Comparison of ENCODE assay signal across 18 mouse cellular contexts in the genomic region with DNA sequence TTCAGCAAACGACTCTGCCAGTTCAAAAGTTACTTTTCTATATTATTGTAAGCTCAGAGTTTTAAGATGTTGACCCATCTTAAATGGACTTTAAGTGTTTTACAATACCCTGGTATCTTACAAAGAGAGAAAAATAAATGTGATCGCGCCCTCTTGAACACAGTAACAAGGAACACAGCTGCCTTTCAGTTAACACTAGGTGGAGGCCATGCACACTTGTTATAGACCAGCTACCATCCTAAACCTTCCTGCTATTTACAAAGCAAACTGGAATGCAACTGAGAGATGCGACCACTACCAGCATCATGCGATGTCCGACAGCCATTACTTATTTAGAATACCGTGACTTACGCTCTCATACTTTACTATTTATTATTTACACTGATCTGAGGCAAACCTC. TPM values are rescaled to one million over a fixed set of nuclear protein-coding genes. Genes with fewer than 3 reads are reported as not detected.
DNase-seq lines count a peak whose midpoint lies in the region; ATAC-seq lines count a peak whose summit lies in the region.
"Had no signal": no experiment of that assay in that cellular context is flagged by ENCODE, and none has a peak within 500 bp of the region (broad histone marks: within the 10 kb centered on the region; RNA-seq: fewer than 3 reads in every experiment).

No protein-coding gene starts in this region.

- H3K4me1 ChIP-seq in liver, embryonic 11.5 days (replicated peaks; ENCODE audit: control insufficient read depth, insufficient read depth, low read length): peaks cover 4% of the 10 kb centered on the region; the same call in 1 of the 2 replicates
- peaks cover 28% of the 10 kb centered on the region for H3K4me1 ChIP-seq in liver, embryonic 15.5 days (replicated peaks)
- H3K4me1 ChIP-seq: forebrain, embryonic 15.5 days; hindbrain, embryonic 13.5 days had no signal

- 86% methylated on average over 8 of the region's 8 CpGs for WGBS in liver, embryonic 11.5 days
- WGBS in liver, embryonic 15.5 days (ENCODE audit: insufficient replicate concordance): 78% methylated on average over 8 of the region's 8 CpGs

- no peak overlapping the region for H3K9ac ChIP-seq in liver, embryonic 11.5 days (ENCODE audit: low read depth, low read length)
- no peak overlapping the region for H3K9ac ChIP-seq in liver, embryonic 15.5 days
- H3K9ac ChIP-seq: embryonic facial prominence, embryonic 13.5 days; forebrain, embryonic 15.5 days; heart, embryonic 12.5 days; hindbrain, embryonic 13.5 days had no signal

- DNase-seq in liver, embryonic 11.5 days (ENCODE audit: low spot score): no peak
- no peak for DNase-seq in liver
- DNase-seq in cerebellum, postnatal 36 days: no peak
- DNase-seq in neural tube, embryonic 10.5 days (ENCODE audit: extremely low spot score, low spot score): no peak
- no peak for DNase-seq in urinary bladder, adult 2 months (ENCODE audit: low spot score)
- DNase-seq: adrenal gland, adult 8-10 months; adrenal gland, postnatal 36 days; cerebellum, adult 11 months; cerebellum, adult 9-10 months; cerebellum, postnatal 25 days; gastrocnemius, postnatal 14 days had no signal

- peak; percentile 62 for ATAC-seq in liver, embryonic 11.5 days (replicated peaks; ENCODE audit: low FRiP score)
- 0 out of 2 replicates have a peak, but pooled peaks have one; percentile 11 for ATAC-seq in erythroid progenitor cell, adult 5-6 weeks (replicated peaks; ENCODE audit: low FRiP score, poor library complexity, severe bottlenecking)
- peak; percentile 51; the same call in 1 of the 2 replicates for ATAC-seq in liver, embryonic 15.5 days (ENCODE audit: insufficient read depth)
- ATAC-seq: forebrain, embryonic 15.5 days; hindbrain, postnatal 0 days had no signal

- peak overlapping the region; percentile 56 for H3K4me2 ChIP-seq in liver, embryonic 11.5 days
- peak overlapping the region; percentile 62 for H3K4me2 ChIP-seq in liver, embryonic 15.5 days
- H3K4me2 ChIP-seq: embryonic facial prominence, embryonic 13.5 days; forebrain, embryonic 15.5 days; heart, embryonic 12.5 days; hindbrain, embryonic 13.5 days had no signal

- H3K36me3 ChIP-seq in liver, embryonic 11.5 days (ENCODE audit: control insufficient read depth, insufficient read depth, low read length): peaks cover 4% of the 10 kb centered on the region; the same call in 1 of the 2 replicates
- H3K36me3 ChIP-seq in liver, embryonic 15.5 days (replicated peaks): peaks cover 57% of the 10 kb centered on the region

- H3K27me3 ChIP-seq in liver, embryonic 11.5 days (replicated peaks; ENCODE audit: control insufficient read depth, insufficient read depth, low read length): no peaks in the 10 kb centered on the region
- no peaks in the 10 kb centered on the region for H3K27me3 ChIP-seq in liver, embryonic 15.5 days
- H3K27me3 ChIP-seq: embryonic facial prominence, embryonic 13.5 days; forebrain, embryonic 15.5 days; heart, embryonic 12.5 days; hindbrain, embryonic 13.5 days had no signal

- peak overlapping the region; percentile 63 for H3K27ac ChIP-seq in liver, embryonic 11.5 days (ENCODE audit: low read depth, low read length)
- H3K27ac ChIP-seq in liver, embryonic 15.5 days (replicated peaks): peak overlapping the region; percentile 91
- H3K27ac ChIP-seq: embryonic facial prominence, embryonic 13.5 days; forebrain, embryonic 15.5 days; hindbrain, embryonic 13.5 days; hindbrain, postnatal 0 days had no signal

- H3K9me3 ChIP-seq in liver, embryonic 11.5 days (ENCODE audit: control insufficient read depth, low read length): no peaks in the 10 kb centered on the region
- H3K9me3 ChIP-seq in liver, embryonic 15.5 days (replicated peaks): no peaks in the 10 kb centered on the region
- H3K9me3 ChIP-seq: embryonic facial prominence, embryonic 13.5 days; forebrain, embryonic 15.5 days; heart, embryonic 12.5 days; hindbrain, embryonic 13.5 days had no signal

- no peak overlapping the region for H3K4me3 ChIP-seq in liver, embryonic 11.5 days (ENCODE audit: low read depth, low read length)
- H3K4me3 ChIP-seq in liver, embryonic 15.5 days (replicated peaks): no peak overlapping the region
- H3K4me3 ChIP-seq: embryonic facial prominence, embryonic 13.5 days; forebrain, embryonic 15.5 days; heart, embryonic 12.5 days; hindbrain, embryonic 13.5 days had no signal

RNA-seq across cellular contexts. Expression of gene Synj1, which starts 21.9 kb away (rescaled TPM):
- polyA plus RNA-seq in liver, embryonic 11.5 days (2014; fragmentation: Nextera tagmentation; extraction: Ambion mirVana): 20.5 and 22.7 TPM in 2 replicates
- total RNA-seq in erythroid progenitor cell, adult 5-6 weeks (2015; ENCODE audit: low replicate concordance): 140 and 150 TPM in 2 replicates
- 84.7 and 104 TPM in 2 replicates for total RNA-seq in erythroid progenitor cell, adult 5-6 weeks (2017; ENCODE audit: low replicate concordance)
- 19.5 and 20.6 TPM in 2 replicates for polyA plus RNA-seq in liver, embryonic 15.5 days (2015; fragmentation: Nextera tagmentation; extraction: Ambion mirVana)
- polyA plus RNA-seq in urinary bladder, adult 2 months (2012; rRNA removed): 21.3 and 23.6 TPM in 2 replicates

RNA-seq across cellular contexts. Expression of gene Cfap298, which starts 54.2 kb away (rescaled TPM):
- polyA plus RNA-seq in liver, embryonic 11.5 days (2014; fragmentation: Nextera tagmentation; extraction: Ambion mirVana): 62.5 and 72.1 TPM in 2 replicates
- 5.8 and 7.5 TPM in 2 replicates for total RNA-seq in erythroid progenitor cell, adult 5-6 weeks (2015; ENCODE audit: low replicate concordance)
- total RNA-seq in erythroid progenitor cell, adult 5-6 weeks (2017; ENCODE audit: low replicate concordance): 3.6 and 8.5 TPM in 2 replicates
- polyA plus RNA-seq in liver, embryonic 15.5 days (2015; fragmentation: Nextera tagmentation; extraction: Ambion mirVana): 17.3 and 18.1 TPM in 2 replicates
- polyA plus RNA-seq in urinary bladder, adult 2 months (2012; rRNA removed): 19.8 and 21.3 TPM in 2 replicates

RNA-seq across cellular contexts. Expression of gene Paxbp1, which starts 55.2 kb away (rescaled TPM):
- polyA plus RNA-seq in liver, embryonic 11.5 days (2014; fragmentation: Nextera tagmentation; extraction: Ambion mirVana): 54.1 and 61.1 TPM in 2 replicates
- total RNA-seq in erythroid progenitor cell, adult 5-6 weeks (2015; ENCODE audit: low replicate concordance): 147 and 193 TPM in 2 replicates
- 152 and 209 TPM in 2 replicates for total RNA-seq in erythroid progenitor cell, adult 5-6 weeks (2017; ENCODE audit: low replicate concordance)
- 16.3 and 17.0 TPM in 2 replicates for polyA plus RNA-seq in liver, embryonic 15.5 days (2015; fragmentation: Nextera tagmentation; extraction: Ambion mirVana)
- polyA plus RNA-seq in urinary bladder, adult 2 months (2012; rRNA removed): 51.5 and 63.4 TPM in 2 replicates

Comparison
In these comparisons a context has a peak if more than half of its experiments do, and no peak if none do; other contexts are left out.
1. ATAC-seq: peak in every context shown above with its lines; median percentile 62 in liver, embryonic 11.5 days; 51 in liver, embryonic 15.5 days; 11 in erythroid progenitor cell, adult 5-6 weeks.